Mouse (Mus musculus): Measurements from ENCODE around the gene Copz2.

GRCm38 (mm10) chr11:96818128-96818710 is 31.5 kb upstream of the Copz2 start:
- TF ChIP-seq CTCF (IDR thresholded peaks at IDR 0.05; ENCODE audit: low read depth, low read length) (no peak), POLR2A (IDR thresholded peaks at IDR 0.05; ENCODE audit: extremely low read depth, insufficient read depth, low read length) (no peak)
